Mouse (Mus musculus): ENCODE measurements around the gene 4833420G17Rik.
"Not testable (repeated sequence)": the region's sequence is repeated elsewhere in the genome, so short reads cannot be mapped to it uniquely, and the experiment has no call there.

Gene 4833420G17Rik

DNA sequence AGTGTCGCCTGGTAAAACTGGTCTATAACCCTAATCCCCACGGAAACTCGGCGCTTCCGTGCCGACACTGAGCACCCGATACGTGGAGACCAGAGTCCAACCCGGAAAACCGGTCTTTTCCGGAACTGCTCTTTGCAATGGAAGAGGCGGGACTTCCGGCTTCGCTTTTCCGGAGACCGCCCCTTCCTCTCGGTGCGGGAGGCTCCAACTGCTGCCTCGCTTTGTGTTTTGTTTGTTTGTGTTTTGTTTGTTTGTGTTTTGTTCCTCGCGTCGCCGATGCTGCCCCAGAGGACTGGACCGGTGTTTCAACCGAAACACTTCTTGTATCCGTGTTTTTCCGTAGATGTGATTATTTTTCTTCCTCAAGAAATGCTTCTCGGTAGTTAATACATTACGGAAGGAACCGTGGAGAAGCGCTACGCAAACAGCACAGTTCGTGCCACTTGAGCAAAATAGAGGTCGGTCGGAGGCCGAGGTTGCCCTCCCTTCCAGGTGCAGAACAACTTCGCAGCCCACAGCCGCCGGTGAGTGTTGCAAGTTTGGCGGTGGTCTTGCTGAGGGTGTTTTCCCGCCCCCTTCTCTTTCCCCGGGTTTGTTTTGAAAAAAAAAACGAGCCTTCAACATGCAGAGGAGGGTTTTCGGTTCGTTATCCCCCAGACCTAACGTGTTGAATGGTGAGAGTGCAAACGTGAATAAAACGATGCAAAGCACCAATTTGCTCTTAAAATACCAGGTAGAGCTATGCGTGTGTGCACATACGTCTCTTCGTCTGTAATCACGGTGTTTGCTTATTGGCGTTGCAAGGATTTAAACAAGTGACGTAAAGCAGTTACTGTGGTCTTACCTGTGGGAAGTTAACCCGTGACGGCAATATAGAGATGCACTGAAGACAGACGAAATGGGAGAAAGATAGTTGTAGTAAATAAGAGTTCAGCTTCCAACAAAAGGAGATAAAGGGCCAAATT lies at the start of gene 4833420G17Rik:
Gene 4833420G17Rik (plus strand): TSS at position 173 of the 965 bp plus-strand sequence.
- in situ Hi-C loops (cut with MboI, MseI) = loop anchor here (10.0 to 25.0 kb wide), 2 partner anchors 222 to 1076 kb away; partner anchors contain the start of genes B430218F22Rik and Mrps30

DNA sequence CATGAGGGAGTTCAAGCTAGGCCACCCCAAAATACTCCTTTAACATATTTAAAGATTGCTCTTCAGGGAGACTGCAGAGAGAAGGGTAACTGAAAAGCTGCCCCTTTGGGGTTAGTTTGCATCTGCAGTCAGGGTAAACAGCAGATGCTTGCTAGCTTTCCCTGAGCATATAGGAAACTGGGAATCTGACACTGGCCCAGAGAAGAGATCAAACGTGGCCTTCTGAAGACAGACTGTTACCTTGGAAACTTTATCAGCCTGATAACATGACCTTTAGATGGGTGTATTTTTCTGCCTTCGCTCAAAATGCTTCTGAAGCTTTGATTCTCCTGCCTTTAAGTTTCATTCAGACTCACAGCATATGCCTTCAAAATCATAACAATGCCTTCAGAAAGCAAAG lies 49.5 kb upstream of the 4833420G17Rik start:
- in situ Hi-C loops (cut with MboI, MseI) = no loop called here

DNA sequence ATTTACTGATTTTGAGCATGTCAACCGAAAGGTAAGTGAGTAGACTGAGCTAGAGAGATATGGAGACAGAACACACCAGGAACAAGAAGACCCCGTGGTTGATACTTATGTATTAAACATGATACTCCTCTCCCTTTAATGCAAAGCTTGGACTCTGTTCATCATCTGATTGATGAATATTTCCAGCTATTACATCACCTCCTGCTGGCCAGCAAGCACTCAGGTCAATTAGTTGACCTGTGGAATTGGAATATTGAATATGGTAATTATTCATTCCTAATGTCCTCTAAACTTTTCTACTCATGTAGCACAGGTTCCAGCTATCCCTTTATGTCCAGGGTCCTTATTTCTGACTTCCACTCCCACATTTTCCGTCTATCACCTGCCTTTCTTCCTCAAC lies 44.1 kb upstream of the 4833420G17Rik start:
- in situ Hi-C loops (cut with MboI, MseI) = no loop called here

DNA sequence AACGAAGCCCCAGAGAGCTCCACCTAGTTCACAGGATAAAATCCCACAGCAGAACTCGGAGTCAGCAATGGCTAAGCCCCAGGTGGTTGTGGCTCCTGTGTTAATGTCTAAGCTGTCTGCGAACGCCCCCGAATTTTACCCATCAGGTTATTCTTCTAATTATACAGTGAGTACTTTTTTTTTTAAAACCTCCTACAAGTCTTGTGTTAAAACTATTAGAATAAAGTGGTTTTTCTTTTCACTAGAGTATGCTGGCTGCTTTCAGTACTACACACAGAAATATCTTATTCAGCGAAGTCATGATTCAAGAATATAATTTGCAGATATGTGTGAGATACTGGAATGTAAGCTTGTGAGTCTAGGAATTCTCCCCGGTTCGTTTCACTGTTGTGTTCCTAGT lies 32.4 kb upstream of the 4833420G17Rik start:
- in situ Hi-C loops (cut with MboI, MseI) = no loop called here

DNA sequence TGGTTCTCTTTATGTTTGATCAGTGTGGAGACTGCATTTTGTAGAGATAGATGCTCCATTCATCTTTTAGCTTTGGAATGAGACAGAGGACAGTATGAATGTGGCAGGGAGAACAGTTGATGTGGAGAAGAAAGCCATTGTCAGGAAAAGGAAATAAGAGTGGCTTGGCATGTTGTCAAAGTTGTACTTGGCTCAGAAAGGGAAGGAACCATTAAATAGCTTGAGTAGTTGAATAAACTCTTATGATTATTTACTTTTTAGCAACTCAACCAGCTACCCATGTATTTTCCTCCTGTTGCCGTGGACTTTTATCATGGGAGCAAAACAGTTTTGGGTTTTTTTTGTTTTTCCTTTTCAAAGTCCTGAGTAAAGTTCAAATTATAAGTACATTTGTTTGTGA lies 30.5 kb upstream of the 4833420G17Rik start:
- in situ Hi-C loops (cut with MboI, MseI) = no loop called here

DNA sequence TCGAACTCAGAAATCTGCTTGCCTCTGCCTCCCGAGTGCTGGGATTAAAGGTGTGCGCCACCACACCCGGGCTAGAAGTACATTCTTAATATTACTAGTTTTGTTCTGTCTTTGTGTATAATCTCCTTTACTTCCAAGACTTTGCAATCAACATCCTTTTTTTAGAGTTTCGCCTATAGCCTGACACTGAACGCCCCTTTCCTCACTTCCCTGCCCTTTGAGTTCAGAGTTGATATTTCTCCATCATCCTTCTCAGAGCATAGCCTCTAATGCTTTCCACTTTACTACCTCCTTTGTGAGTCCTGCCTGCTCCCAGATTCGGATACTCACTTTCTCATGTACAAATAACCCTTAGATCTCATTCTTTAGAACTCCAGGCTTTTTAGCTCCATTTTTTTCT lies 28.2 kb upstream of the 4833420G17Rik start:
- in situ Hi-C loops (cut with MboI, MseI) = no loop called here

DNA sequence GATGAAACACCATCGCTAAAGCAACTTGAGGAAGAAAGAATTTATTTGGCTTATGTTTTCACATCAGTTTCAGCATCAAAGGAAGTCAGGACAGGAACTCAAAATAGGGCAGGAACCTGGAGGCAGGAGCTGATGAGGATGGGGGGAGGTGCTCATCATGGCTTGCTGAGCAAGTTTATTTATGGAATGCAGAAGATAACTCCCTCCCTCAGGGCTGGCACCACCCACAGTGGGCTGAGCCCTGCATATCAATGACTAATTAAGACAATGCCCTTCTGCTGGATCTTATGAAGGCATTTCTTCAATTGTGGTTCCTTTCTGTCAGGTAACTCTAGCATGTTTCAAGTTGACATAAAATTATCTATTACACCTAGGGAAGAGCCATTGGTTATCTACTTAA lies 20.3 kb upstream of the 4833420G17Rik start:
- in situ Hi-C loops (cut with MboI, MseI) = no loop called here

DNA sequence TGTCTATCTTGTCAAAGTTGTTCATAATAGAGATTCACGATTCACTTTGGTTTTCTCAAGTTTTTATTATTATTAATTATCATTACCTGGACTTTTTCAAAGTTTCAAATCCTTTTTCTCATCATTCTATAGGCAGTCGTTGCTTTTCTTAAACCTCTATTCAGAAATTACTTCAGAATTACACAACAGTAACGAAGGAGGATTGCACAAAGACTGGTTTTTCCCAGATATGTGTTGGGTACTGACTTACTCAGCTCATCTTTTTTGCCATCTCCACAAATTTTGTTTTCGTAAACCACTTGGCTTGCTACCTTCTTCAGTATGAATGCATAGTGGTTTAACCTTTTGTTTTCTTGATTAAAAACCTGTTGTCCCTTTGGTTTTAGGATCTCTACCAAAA lies 9.0 kb upstream of the 4833420G17Rik start:
- in situ Hi-C loops (cut with MboI, MseI) = loop anchor here (25.0 kb wide), 1 partner anchor 1066 kb away; the partner anchor contains the start of genes B430218F22Rik and Mrps30

DNA sequence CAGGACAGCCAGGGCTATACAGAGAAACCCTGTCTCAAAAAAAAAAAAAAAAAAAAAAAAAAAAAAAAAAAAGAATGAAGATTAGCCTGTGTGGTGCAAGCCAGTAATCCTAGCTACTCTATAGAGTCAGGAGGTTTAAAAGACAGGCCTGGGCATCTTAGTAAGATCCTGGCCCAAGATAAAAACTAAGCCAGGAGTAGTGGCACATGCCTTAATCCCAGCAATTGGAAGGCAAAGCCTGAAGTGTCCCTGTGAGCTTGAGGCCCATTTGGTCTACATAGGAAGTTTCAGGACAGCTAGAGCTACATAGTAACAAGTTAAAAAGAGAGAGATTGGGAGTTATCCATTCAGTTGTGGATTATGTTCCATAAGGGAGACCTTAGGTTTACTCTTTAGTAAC lies 7.5 kb upstream of the 4833420G17Rik start:
- in situ Hi-C loops (cut with MboI, MseI) = loop anchor here (25.0 kb wide), 1 partner anchor 1068 kb away; the partner anchor contains the start of genes B430218F22Rik and Mrps30

DNA sequence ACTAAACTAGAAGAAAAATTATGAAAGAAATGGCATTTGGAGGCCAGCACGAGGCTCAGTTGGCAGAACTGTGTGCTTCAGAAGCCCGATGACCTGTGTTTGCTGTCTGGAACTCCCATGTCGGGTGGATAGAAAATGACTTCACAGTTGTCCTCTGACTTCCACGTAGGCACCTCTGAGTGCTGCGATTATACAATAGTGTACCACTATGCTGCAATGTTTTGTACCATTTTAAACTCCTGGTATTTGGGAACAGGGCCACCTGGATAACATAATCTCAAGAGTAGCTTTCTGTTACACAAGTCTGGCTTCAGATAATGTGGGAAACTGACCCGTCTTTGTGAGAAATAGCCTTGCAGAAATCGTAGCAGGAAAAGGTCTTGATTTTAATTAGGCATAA lies 6.2 kb upstream of the 4833420G17Rik start:
- in situ Hi-C loops (cut with MboI, MseI) = loop anchor here (25.0 kb wide), 1 partner anchor 1069 kb away; the partner anchor contains the start of genes B430218F22Rik and Mrps30

DNA sequence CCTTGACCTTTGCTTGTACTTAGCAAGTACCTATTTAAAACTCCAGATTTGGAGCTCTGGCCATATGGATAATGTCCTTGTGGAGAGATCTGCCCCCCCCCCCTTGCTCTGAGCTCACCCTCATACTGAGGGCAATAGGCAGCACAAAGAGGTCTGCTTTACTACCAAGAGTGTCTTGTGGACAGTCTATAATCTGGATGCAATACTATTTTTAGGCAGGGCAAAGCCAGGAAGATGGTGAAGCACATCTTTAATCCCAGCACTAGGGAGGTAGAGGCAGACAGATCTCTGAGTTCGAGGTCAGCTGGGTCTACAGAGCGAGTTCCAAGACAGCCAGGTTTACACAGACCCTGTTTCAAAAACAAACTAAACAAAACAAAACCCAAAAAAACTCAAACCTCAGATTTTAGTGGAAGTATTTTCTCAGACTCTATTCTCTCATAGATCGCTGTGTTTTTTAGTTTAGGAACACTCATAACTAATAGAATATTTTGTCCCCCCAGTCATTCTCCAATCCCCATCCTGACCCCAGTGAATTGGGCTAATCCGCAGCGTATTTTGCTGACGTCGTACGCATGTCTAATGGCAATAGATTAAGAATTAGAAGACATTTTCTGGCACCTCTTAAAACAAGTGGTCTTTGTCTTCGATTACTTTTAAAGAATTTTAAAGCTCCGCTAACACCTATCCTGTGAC lies 520 bp upstream of the 4833420G17Rik start:
- in situ Hi-C loops (cut with MboI, MseI) = loop anchor here (10.0 to 25.0 kb wide), 2 partner anchors 223 to 1075 kb away; partner anchors contain the start of genes B430218F22Rik and Mrps30

DNA sequence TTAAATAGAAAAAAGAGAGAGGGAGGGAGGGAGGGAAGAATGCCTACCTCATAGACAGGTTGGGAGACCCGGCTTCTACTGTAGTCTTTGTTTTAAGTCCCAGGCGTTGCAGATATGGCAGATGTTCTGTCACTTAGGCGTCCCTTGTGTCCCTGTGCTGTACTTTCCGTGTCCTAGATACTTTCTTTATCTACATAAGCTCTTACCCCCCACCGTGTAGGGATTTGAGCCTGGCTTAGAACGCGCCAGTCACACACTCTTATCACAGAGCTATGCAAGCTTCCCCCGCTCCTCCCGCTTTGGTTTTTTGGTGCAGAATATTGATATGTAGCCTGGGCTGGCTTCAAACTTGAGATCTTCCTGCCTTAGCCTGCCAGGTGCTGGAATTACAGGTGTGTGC lies 14.1 kb downstream of the 4833420G17Rik start:
- in situ Hi-C loops (cut with MboI, MseI) = no loop called here

DNA sequence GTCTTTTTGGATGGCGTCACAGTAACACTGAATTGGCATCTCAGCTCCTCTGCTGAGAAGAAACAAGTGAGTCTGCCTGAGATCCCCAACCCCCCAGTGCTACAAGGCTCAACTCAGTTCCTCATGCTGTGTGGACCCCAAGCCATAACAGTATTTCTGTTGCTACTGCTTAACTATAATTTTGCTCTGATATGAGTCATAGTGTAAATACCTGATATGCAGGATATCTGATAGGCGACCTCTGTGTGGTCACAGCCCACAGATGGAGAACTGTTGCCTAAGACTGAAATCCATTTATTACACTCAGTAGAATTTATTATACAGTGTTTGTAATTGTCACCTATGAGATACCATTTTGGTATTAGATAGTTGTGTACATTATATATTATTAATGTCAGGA lies 15.2 kb downstream of the 4833420G17Rik start:
- in situ Hi-C loops (cut with MboI, MseI) = no loop called here

DNA sequence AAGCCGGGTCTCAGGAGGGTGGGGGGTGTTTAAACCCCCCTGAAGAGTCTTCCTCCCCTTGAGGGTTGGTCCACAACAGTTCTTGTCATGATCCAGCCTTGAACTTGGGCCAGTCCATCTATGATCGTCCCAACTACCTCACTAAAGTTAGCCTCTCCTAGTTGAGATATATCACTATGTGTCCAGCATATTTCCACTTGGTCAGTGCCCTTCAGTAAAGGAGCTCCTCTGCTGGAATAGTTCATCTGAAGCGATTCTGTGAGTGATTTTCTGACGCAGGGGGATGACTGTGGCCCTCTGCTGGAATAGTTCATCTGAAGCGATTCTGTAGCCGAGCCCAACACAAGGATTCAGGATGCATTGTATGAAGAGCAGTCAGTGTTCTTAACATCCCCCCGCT lies 24.8 kb downstream of the 4833420G17Rik start:
- in situ Hi-C loops (cut with MboI, MseI) = loop anchor here (5.0 kb wide), 1 partner anchor 110 kb away; no protein-coding TSS in a partner anchor

DNA sequence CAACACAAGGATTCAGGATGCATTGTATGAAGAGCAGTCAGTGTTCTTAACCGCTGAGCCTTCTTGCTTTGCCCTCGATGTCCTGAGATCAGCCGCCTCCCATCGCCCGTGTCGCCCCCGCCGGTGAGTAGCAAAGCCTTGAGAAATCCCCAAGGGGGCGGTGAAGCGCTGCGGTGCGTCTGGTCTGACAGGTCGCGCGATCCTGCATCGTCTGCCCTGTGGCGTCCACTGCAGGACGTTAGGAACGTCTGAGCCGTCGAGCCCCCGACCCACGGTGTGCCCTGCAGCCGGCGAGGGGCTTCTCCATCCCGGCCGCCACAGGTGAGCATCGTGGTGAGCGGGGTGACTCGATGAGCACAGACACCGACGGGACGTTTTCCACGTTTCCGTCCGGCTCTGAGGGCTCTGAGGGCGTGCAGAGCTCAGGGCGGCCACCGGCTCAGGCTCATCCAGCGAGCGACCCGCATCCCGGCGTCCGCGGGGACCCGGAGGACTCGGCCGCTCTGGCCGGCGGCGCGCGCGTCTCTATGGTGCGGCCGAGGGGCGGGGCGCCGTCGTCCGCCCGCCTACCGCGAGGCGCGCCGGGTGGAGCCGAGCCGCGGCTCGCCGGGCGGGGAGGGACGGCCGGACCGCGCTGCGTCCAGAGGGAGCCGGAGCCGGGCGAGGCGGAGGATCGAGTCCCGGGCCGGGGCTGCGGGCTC lies 25.5 kb downstream of the 4833420G17Rik start, which contains the start of the genes Tmem267 and 3110070M22Rik:
Gene Tmem267 (plus strand): TSS at position 160 of the 701 bp plus-strand sequence.
Gene 3110070M22Rik (minus strand): TSS at position 504 of the 701 bp plus-strand sequence.
- in situ Hi-C loops (cut with MboI, MseI) = loop anchor here (5.0 kb wide), 1 partner anchor 109 kb away; no protein-coding TSS in a partner anchor

DNA sequence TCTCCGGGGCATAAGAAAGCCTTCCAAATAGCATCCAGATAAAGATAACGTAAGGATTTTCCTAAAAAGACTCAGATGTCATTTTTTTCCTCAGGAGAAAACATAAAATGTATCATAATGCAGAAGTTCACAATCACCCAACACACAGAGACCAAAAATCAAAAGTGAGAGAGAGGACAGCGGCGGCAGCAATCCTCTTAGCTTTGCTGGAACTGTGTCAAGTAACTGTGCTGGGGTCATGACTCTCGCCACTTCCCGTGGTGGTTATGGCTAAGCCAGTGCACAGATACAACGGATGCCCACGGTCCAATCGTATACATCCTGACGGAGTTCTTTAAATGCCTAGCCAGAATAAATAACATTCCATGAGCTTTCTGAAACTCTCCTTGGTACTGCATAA lies 29.5 kb downstream of the 4833420G17Rik start:
- in situ Hi-C loops (cut with MboI, MseI) = not testable (repeated sequence)

DNA sequence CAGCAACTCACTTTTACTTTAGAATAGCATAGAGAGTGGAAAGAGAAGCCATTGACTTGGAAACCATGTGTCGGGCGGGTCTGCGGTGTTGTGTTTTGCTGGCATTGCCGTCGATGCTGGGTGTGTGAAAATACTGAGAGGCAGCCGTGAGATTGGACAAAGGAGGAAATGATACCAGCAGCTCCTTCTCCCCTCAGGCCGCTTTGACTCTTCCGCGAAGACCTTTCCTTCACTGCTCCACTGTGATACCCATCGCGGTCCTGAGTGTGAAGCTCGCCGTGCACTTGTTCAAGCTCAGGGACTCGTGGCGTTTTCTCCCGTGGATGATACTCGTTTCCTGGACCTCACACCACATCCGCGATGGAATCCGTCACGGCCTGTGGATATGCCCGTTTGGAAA lies 32.4 kb downstream of the 4833420G17Rik start:
- in situ Hi-C loops (cut with MboI, MseI) = not testable (repeated sequence)
